Mouse (Mus musculus) olfactory bulb, adult 2 months (tissue): ENCODE data around the gene Chd5.

Experiments
- CTCF ChIP-seq: fragments of 200-500 bp; IDR thresholded peaks from 2 replicates; pipeline ENCODE4 v1.5.1; 2012; ENCODE audit warnings: low read depth, mild to moderate bottlenecking, low read length, moderate library complexity; ENCODE audit not compliant: insufficient read depth
- POLR2A ChIP-seq: fragments of 200-500 bp; IDR thresholded peaks from 2 replicates; pipeline ENCODE4 v1.6.1; 2012; ENCODE audit warnings: mild to moderate bottlenecking, low read depth, low read length, moderate library complexity; ENCODE audit not compliant: insufficient read depth

GRCm38 (mm10) chr4:152365228-152365627 is 26.8 kb downstream of the Chd5 start:
- no peak for TF ChIP-seq CTCF
- no peak for TF ChIP-seq POLR2A
